Mouse (Mus musculus) embryonic stem cell, embryonic (primary cell): ENCODE data around the gene Pigr.

ENCODE experiments used
- CTCF ChIA-PET, 4 experiments: fragments of 300-600 bp in 2 of 4; fragments of 350-600 bp in 2 of 4; sonication (Branson Sonifier 250); formaldehyde crosslinking; loops; one replicate each; lab custom pipeline; 2022; ENCODE audit warnings: inconsistent platforms in 2 of 4; lab: Charles Lee
- POLR2A ChIA-PET, 4 experiments: fragments of 300-600 bp in 2 of 4; fragments of 350-600 bp in 2 of 4; sonication (Branson Sonifier 250); formaldehyde crosslinking; loops; one replicate each; lab custom pipeline; 2022; ENCODE audit warnings: antibody characterized with exemption in 4 of 4, inconsistent platforms in 1 of 4; lab: Charles Lee

Pigr gene

DNA sequence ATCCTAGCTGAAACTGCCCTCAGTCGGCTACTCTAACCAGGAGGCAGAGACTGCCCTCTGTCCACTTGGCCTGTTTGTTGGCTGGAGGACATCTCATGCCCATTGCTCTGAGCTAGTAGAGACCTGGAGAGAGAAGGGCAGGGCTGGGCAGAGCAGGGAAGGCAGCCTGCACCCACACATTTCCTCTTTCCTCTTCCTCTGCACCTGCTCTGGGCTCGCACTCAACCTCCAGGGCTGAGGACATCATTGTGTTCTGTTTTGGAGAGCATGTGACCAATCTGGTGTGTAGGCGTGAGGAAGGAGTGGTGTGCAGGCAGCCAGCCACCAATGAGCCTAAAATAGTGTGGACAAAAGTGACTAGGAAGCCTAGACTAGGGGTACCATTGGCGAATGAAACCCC is 37.8 kb downstream of the Pigr start:
- ChIA-PET POLR2A (no interaction called here), CTCF (interaction anchor here in 2 of 4 experiments (0.6 to 1.4 kb wide), 3 partner anchors 12 to 252 kb away, joined by 3 to 4 read pairs (median 3); no protein-coding TSS in a partner anchor)

DNA sequence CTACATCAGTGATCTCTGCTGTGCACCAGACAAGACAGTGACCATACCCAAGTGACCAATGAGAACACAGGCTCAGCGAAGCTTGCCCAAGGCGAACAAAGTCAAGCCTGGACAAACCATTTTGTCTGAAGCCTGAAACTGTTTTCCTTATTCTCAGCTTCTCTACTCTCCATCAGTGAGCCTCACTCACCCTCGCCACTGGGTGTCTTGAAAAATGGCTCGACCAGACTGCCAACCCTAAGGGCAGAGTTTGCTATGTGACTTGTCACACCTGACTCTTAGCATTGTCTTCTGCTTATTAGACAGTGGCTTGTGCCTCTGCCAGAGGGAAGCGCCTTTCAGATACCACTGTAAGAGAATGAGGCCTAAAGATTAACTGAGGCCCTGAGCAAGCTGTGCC is 38.3 kb downstream of the Pigr start:
- CTCF ChIA-PET = interaction anchor here in 2 of 4 experiments (0.6 to 1.4 kb wide), 3 partner anchors 10 to 251 kb away, joined by 3 to 4 read pairs (median 3); no protein-coding TSS in a partner anchor
- POLR2A ChIA-PET = no interaction called here

DNA sequence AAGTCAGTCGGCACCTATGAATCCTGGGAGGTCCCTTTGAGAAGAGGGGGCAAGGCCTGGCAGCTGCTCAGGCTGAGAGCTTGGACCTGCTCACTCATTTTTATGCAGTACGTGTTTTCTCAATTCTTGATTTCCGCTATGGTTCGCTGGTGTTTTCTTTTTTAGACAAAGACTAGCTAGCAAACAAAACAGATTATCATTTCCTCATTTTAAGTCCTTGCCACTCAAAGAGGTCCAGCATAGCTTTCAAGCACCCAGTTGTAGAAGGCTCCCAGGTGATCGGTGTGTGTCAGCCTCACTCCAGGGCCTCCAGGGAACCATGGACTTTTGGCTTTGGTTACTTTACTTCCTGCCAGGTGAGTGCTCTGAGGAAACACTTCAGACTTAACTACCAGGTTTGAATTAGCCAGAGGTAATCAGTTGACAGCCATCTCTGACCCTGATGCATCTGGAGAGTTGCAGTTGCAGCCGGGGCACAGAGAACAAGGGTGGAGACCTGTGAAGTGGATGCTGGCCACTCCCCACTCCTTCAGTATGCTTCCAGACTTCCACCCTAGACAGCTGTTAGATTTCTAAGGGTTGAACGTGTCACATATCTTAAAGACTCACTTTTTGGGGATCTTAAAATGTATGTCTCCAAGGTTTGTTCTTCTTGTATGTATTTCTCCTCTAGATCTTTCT is 39.2 kb downstream of the Pigr start, which contains the start of gene Fcmr:
Gene Fcmr, plus strand, starts transcription at position 129 of the 681 bp plus-strand sequence.
- ChIA-PET POLR2A (no interaction called here), CTCF (interaction anchor here in 2 of 4 experiments (1.0 to 1.4 kb wide), 3 partner anchors 9 to 11 kb away, joined by 3 read pairs; no protein-coding TSS in a partner anchor)

DNA sequence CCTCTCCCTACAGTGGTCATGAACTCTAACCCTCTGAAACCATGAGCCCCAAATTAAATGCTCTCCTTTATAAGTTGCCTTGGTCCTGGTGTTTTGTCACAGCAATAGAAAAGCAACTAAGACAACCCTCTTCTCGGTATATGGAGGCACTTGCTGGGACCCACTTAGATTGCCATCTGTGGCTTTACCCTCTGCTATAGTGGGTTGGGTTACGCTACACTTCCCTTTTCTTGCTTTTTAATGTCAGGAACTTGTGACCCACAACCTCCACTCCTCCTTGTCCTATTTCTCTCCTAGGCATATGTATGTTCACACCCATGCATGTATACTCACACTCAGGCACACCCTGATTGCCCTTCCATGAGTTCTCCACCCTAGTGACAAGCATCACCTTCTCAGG is 46.4 kb downstream of the Pigr start:
- POLR2A ChIA-PET = no interaction called here
- CTCF ChIA-PET = interaction anchor here in 3 of 4 experiments (0.6 to 1.4 kb wide), 5 partner anchors 8 to 180 kb away, joined by 3 to 4 read pairs (median 3); no protein-coding TSS in a partner anchor

DNA sequence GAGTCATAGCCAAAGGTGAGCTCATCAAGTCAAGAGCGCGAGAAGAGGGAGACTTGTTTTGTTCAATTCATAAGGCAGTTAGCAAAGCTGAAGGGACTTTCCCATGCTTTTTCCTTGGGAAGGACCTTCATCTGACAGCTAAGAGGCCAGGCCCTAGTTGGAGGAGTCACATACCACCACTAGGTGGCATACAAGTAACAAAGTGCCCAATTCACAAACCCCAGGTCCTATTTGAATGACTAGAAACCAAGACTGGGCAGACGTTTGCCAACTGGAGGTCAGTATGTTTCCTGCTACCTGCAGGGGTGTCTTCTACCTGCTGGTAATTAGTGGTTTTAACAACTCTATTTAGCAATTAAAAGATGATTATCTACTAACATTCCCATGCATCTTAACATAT is 48.7 kb downstream of the Pigr start:
- CTCF ChIA-PET = interaction anchor here (0.5 to 4.2 kb wide), 17 partner anchors 8 to 394 kb away, joined by 3 to 39 read pairs (median 4); partner anchors contain the start of gene Fcmr (in 1 of the 4)
- POLR2A ChIA-PET = interaction anchor here in 1 of 4 experiments (0.6 kb wide), 1 partner anchor 1882 kb away, joined by 5 read pairs; no protein-coding TSS in a partner anchor

DNA sequence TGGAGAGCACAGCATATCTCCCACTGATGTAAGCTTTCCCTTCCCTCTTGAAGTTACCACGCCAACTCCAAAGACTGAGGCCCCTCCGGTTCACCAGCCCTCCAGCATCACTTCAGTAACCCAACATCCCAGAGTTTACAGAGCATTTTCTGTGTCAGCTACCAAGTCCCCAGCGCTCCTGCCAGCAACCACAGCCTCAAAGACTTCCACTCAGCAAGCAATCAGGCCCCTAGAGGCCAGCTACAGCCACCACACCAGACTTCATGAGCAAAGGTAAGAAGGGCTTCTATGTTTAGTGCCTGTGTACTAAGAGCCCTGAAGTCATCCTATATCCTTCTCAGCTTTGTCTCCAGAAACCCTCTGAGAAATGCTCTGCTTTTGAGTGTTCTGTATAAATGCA is 49.4 kb downstream of the Pigr start:
- ChIA-PET CTCF (interaction anchor here (1.4 to 4.2 kb wide), 11 partner anchors 9 to 384 kb away, joined by 3 to 39 read pairs (median 6); no protein-coding TSS in a partner anchor), POLR2A (interaction anchor here in 1 of 4 experiments (1.6 kb wide), 1 partner anchor 9 kb away, joined by 3 read pairs; no protein-coding TSS in a partner anchor)

DNA sequence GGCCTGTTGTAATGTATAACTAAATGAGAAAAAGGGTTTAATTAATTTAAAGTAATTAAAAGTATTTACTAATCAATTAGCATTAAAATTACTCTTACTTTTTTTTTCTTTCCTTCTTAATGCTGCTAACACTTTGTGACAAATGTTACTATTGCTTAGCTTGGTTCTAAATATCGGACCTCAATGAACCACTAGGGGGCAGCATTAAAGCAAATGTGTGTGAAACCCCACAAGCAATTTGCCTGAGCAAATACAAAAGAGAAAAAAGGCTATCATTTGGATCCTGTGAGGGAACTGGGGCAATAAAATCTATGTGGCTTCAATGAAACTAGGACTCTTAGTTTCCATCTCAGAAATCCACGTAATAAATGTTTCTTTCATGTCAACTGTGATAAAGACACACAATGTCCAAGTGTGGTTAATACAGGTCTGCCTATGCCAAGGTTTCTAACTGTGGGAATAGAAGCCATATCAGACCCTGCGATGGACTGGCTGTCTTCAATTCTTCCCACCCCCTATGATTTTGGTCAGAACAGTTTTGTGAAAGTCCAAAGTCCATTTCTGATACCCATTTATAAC is 50.5 kb downstream of the Pigr start:
- POLR2A ChIA-PET = interaction anchor here in 2 of 4 experiments (1.6 to 1.7 kb wide), 2 partner anchors 8 to 176 kb away, joined by 3 to 4 read pairs; no protein-coding TSS in a partner anchor
- CTCF ChIA-PET = interaction anchor here (0.5 to 4.2 kb wide), 28 partner anchors 8 to 393 kb away, joined by 3 to 39 read pairs (median 3); partner anchors contain the start of gene Fcmr (in 1 of the 4)

DNA sequence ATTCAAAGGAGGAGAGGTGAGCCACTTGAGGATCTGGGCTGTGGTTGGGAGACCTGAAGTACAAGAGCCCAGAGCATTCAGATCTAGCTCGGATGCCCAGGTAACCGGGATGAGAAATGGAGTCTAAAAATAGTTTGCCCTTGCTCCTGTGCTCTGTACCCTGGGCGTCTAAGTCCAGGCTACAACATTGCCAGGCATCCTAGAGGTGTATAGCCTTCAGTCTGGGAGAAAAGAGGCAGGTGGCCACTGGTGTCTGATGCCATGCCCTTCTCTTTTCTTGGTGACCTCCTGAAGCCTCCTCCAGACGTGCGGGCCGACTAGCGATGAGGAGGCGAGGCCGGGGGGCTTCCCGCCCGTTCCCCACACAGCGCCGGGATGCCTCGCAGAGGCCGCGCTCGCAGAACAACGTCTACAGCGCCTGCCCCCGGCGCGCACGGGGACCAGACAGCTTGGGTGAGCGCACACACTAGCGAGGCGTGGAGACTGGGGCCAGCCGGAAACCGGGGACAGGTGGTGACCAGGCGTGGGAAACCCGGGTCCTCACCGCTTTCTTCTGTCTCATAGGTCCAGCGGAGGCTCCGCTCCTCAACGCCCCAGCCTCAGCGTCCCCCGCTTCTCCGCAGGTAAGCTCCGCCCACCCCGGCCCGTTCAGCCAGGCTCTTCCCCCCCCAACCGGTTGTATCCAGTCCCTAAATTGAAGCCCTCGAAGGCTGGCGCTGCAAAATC is 51.6 kb downstream of the Pigr start:
- POLR2A ChIA-PET = interaction anchor here in 3 of 4 experiments (0.7 to 1.7 kb wide), 3 partner anchors 175 to 432 kb away, joined by 3 to 4 read pairs (median 4); no protein-coding TSS in a partner anchor
- CTCF ChIA-PET = interaction anchor here in 3 of 4 experiments (0.6 to 4.2 kb wide), 9 partner anchors 23 to 367 kb away, joined by 3 to 39 read pairs (median 3); partner anchors contain the start of gene Rassf5 (in 1 of the 3)

DNA sequence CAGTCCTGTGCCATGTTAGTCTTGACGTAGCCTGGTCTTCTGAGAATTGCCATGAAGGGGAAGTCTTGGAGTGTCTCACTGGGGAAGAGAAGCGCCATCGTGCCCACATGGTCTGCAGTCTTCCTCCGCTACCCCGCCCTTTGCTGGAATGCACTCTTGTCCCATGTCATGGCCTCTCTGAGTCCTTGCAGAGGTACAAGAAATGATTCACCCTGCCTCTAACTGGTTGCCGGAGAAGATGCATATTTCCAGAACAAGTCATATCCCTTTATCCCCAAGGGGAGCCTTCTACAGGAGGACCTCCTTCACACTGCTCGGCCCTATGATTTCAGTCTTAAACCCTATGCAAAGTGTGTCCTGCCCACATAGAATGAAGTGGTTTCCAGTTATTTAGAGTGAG is 53.4 kb downstream of the Pigr start:
- ChIA-PET CTCF (interaction anchor here in 2 of 4 experiments (0.6 to 1.4 kb wide), 3 partner anchors 178 to 381 kb away, joined by 3 to 6 read pairs (median 4); no protein-coding TSS in a partner anchor), POLR2A (interaction anchor here in 1 of 4 experiments (1.3 kb wide), 1 partner anchor 173 kb away, joined by 3 read pairs; no protein-coding TSS in a partner anchor)

DNA sequence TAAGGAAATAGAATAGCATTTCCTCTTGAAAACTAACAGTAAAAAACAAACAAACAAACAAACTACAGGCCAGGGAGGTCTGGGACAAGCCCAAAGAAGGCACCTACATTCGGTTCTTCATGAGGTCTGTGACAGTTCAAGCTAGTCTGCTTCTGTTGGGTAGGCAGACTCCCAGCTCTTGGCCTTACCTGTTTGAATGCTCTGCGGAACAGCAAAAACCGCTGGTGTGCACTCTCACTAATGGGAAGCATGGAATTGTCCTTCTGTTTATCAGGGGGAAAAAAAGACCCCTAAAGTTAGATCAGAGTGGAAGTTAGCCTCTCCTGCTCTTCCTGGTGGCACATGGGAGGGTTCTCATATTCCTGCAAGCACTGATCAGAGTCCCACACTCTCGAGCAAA is 56.7 kb downstream of the Pigr start:
- ChIA-PET CTCF (no interaction called here), POLR2A (no interaction called here)

DNA sequence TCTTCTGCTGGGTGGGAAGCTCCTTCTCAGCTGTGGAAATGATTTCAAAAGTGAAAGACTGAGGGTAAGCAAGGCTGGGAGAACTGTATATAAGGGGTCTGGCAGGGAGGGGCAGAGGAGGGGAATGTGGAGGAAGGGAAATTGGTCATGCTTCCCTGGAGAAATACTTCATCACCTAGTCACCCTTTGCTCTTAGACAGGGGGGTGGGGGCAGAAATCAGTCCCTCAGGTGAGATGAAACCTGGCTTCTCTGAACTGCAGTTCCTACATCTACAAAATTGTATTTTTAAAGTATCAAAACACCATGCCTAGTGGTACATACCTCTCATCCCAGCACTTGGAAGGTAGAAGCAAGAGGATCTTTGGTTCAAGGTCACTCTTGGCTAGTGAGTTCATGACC is 60.9 kb downstream of the Pigr start, which contains the start of gene Il24:
Gene Il24, minus strand, starts transcription at position 101 of the 400 bp plus-strand sequence.
- CTCF ChIA-PET = no interaction called here
- POLR2A ChIA-PET = no interaction called here

DNA sequence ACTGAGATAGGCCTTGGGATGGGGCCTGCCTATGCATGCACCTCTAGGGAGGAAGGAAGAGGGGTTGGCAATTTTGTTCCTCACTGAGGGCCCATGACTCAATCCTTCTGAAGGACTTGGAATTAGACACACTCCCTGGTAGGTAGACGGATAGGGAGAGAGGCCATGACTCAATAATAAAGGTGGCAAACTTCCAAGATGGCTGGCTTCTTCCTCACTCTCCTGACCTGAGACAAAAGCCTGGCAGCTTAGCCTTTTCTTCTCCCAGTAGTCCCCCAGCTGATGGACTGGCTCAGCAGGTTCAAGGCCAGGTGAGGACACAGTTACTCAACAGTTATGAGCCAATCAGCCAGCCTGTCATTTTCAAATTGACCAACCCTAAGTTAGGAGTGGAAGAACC is 66.0 kb downstream of the Pigr start:
- ChIA-PET CTCF (interaction anchor here in 1 of 4 experiments (1.0 kb wide), 1 partner anchor 18 kb away, joined by 3 read pairs; no protein-coding TSS in a partner anchor), POLR2A (no interaction called here)

DNA sequence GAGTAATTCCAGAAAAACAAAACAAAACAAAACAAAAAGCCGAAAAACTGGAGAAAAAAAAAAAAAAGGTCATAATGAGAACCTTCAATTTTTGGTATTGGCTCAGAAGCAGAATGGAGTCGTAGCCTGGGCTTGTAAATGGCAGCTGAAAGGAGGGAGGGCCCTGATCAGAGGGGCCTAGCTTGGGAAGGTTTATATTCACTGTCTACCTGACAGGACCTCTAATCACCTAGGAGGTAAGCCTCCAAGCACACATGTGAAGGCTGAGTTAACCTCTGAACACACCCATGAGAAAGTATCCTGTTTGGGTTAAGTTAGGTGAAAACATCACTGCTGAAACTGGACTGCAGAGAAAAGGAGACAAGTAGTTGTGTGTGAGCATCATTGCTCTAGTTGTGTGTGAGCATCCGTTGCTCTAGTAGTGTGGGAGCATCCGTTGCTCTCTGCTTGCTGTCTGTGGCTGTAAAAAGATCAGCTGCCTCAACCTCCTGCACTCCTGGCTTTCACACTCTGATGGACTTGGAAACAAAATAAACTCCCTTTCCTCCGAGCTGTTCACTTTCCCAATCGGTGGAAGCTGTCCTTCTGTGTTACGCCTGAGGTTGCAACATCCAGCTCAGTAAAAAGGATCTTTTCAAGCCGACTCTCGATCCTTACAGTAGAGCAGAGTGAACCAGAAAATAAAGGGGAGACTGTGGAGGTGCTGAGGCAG is 67.0 kb downstream of the Pigr start:
- ChIA-PET CTCF (interaction anchor here in 2 of 4 experiments (0.7 to 1.0 kb wide), 3 partner anchors 19 to 191 kb away, joined by 3 to 4 read pairs (median 4); no protein-coding TSS in a partner anchor), POLR2A (interaction anchor here in 1 of 4 experiments (0.7 kb wide), 1 partner anchor 161 kb away, joined by 5 read pairs; no protein-coding TSS in a partner anchor)

DNA sequence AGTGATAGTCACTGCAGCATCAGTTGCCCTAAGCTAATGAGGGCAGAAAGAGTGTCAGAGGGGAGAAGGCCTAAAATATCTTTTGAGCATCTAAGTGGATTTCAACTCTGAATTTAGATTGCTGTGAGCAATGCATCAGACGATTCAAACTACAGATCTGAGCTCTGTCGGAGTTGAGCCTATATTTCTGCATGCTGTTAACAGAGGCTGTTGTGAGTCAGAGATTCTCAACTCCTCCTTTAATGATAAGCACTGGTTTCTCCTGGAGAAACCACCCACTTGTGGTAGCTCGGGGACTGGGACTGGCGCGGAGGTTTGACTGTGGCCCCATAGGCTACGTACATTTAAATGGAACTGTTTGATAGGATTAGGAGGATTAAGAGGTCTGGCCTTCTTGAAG is 68.0 kb downstream of the Pigr start:
- ChIA-PET POLR2A (no interaction called here), CTCF (no interaction called here)
